Comparison of ENCODE assay signal across 22 mouse cellular contexts in the genomic region with DNA sequence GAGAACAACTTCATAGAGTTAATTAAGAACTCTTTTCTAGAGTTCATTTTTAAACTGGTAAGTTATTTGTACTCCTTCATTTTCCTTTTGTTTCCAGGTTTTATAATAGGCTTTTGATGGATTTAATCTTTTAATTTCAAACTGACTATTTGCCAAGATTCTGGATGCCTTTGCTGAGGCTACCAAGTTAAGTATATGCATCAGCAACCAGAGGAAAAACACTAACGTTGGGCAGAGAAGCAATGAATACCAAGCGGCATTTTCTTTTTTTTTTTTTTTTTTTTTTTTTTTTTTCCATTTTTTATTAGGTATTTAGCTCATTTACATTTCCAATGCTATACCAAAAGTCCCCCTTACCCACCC.
"Had no signal": no experiment of that assay in that cellular context is flagged by ENCODE, and none has a peak within 500 bp of the region (broad histone marks: within the 10 kb centered on the region; RNA-seq: fewer than 3 reads in every experiment).

No protein-coding gene starts in this region.

- H3K9me3 ChIP-seq: heart, embryonic 13.5 days; heart, embryonic 15.5 days; hindbrain, embryonic 13.5 days; kidney, embryonic 15.5 days; limb, embryonic 13.5 days; limb, embryonic 15.5 days; liver, embryonic 12.5 days had no signal

- H3K4me2 ChIP-seq: heart, embryonic 11.5 days; heart, embryonic 13.5 days; heart, embryonic 15.5 days; hindbrain, embryonic 13.5 days; kidney, embryonic 15.5 days; limb, embryonic 13.5 days; limb, embryonic 15.5 days; liver, embryonic 12.5 days had no signal

- H3K9ac ChIP-seq: heart, embryonic 13.5 days; heart, embryonic 15.5 days; hindbrain, embryonic 13.5 days; kidney, embryonic 15.5 days; limb, embryonic 13.5 days; limb, embryonic 15.5 days; liver, embryonic 12.5 days; liver, embryonic 14.5 days had no signal

- DNase-seq: gastrocnemius, postnatal 14 days; gastrocnemius, postnatal 36 days; heart, adult 11 months; heart, adult 2 months; heart, postnatal 14 days; heart, postnatal 36 days; kidney, adult 11 months; kidney, adult 2 months; kidney, adult 9 months; kidney, postnatal 14 days; kidney, postnatal 36 days had no signal

- H3K27ac ChIP-seq: heart, adult 2 months; heart, embryonic 13.5 days; heart, embryonic 15.5 days; hindbrain, embryonic 13.5 days; kidney, embryonic 15.5 days; kidney, postnatal 0 days; limb, embryonic 13.5 days; limb, embryonic 15.5 days; liver, embryonic 12.5 days; liver, embryonic 14.5 days had no signal

- H3K4me3 ChIP-seq: heart, adult 2 months; heart, embryonic 13.5 days; heart, embryonic 15.5 days; hindbrain, embryonic 13.5 days; kidney, embryonic 15.5 days; limb, embryonic 13.5 days; limb, embryonic 15.5 days; liver, embryonic 12.5 days had no signal

- ATAC-seq: intestine, embryonic 16.5 days; liver, embryonic 12.5 days had no signal

- H3K27me3 ChIP-seq: heart, embryonic 13.5 days; heart, embryonic 15.5 days; hindbrain, embryonic 13.5 days; kidney, embryonic 15.5 days; limb, embryonic 13.5 days; limb, embryonic 15.5 days; liver, embryonic 12.5 days had no signal

- H3K4me1 ChIP-seq: heart, embryonic 13.5 days; heart, embryonic 15.5 days; hindbrain, embryonic 13.5 days; kidney, embryonic 15.5 days; limb, embryonic 13.5 days; limb, embryonic 15.5 days; liver, embryonic 12.5 days had no signal

- H3K36me3 ChIP-seq: heart, embryonic 13.5 days; heart, embryonic 15.5 days; hindbrain, embryonic 13.5 days; kidney, embryonic 15.5 days; limb, embryonic 13.5 days; limb, embryonic 15.5 days; liver, embryonic 12.5 days had no signal
